Mouse (Mus musculus): ENCODE measurements around the gene Igfbp3. TPM values are rescaled to one million over a fixed set of nuclear protein-coding genes. Genes with fewer than 3 reads are reported as not detected.

The Igfbp3 gene
- polyA plus RNA-seq, 1 experiment, result 1.8 TPM

- H3K4me3 ChIP-seq (ENCODE audit: control insufficient read depth, low read depth, low read length), result no peak overlapping the region
Observed at GRCm38 (mm10) chr11:7169645-7170044, 44.1 kb downstream of the Igfbp3 start.

GRCm38 (mm10) chr11:7164416-7164815 lies 49.3 kb downstream of the Igfbp3 start:
- Histone ChIP-seq H3K4me3 (ENCODE audit: control insufficient read depth, low read depth, low read length) (no peak overlapping the region), H3K4me1 (ENCODE audit: control insufficient read depth, insufficient read depth, low read length) (no peaks in the 10 kb centered on the region), H3K27me3 (ENCODE audit: control insufficient read depth, insufficient read depth, low read length) (no peaks in the 10 kb centered on the region), H3K36me3 (ENCODE audit: control insufficient read depth, insufficient read depth, low read length) (no peaks in the 10 kb centered on the region), H3K27ac (ENCODE audit: control insufficient read depth, insufficient read depth, low read depth, low read length) (no peak overlapping the region)
- TF ChIP-seq POLR2A (IDR thresholded peaks at IDR 0.05; ENCODE audit: control insufficient read depth, low read depth, low read length), result no peak
- TF ChIP-seq CTCF (IDR thresholded peaks at IDR 0.05; ENCODE audit: control insufficient read depth, insufficient read depth, insufficient replicate concordance, low read depth, low read length), result no peak

More at GRCm38 (mm10) chr11:7169645-7170044, 44.1 kb downstream of the Igfbp3 start:
- TF ChIP-seq POLR2A (IDR thresholded peaks at IDR 0.05; ENCODE audit: control insufficient read depth, low read depth, low read length) (no peak), CTCF (IDR thresholded peaks at IDR 0.05; ENCODE audit: control insufficient read depth, insufficient read depth, insufficient replicate concordance, low read depth, low read length) (no peak)
- no peak overlapping the region for H3K27ac ChIP-seq (ENCODE audit: control insufficient read depth, insufficient read depth, low read depth, low read length)
- H3K4me1 ChIP-seq (ENCODE audit: control insufficient read depth, insufficient read depth, low read length), result no peaks in the 10 kb centered on the region
- no peaks in the 10 kb centered on the region for H3K36me3 ChIP-seq (ENCODE audit: control insufficient read depth, insufficient read depth, low read length)
- H3K27me3 ChIP-seq (ENCODE audit: control insufficient read depth, insufficient read depth, low read length), result no peaks in the 10 kb centered on the region

- Histone ChIP-seq H3K36me3 (ENCODE audit: control insufficient read depth, insufficient read depth, low read length) (no peaks in the 10 kb centered on the region), H3K27me3 (ENCODE audit: control insufficient read depth, insufficient read depth, low read length) (no peaks in the 10 kb centered on the region), H3K4me1 (ENCODE audit: control insufficient read depth, insufficient read depth, low read length) (no peaks in the 10 kb centered on the region), H3K27ac (ENCODE audit: control insufficient read depth, insufficient read depth, low read depth, low read length) (no peak overlapping the region), H3K4me3 (ENCODE audit: control insufficient read depth, low read depth, low read length) (no peak overlapping the region)
- 0 out of 2 replicates have a peak, but pooled peaks have one; percentile 9 for TF ChIP-seq CTCF (IDR thresholded peaks at IDR 0.05; ENCODE audit: control insufficient read depth, insufficient read depth, insufficient replicate concordance, low read depth, low read length)
- TF ChIP-seq POLR2A (IDR thresholded peaks at IDR 0.05; ENCODE audit: control insufficient read depth, low read depth, low read length), result no peak
Observed at GRCm38 (mm10) chr11:7161502-7162174, 52.1 kb downstream of the Igfbp3 start.

GRCm38 (mm10) chr11:7160637-7161101 lies 53.1 kb downstream of the Igfbp3 start:
- H3K27ac ChIP-seq (ENCODE audit: control insufficient read depth, insufficient read depth, low read depth, low read length), result no peak overlapping the region
- TF ChIP-seq POLR2A (IDR thresholded peaks at IDR 0.05; ENCODE audit: control insufficient read depth, low read depth, low read length) (no peak), CTCF (IDR thresholded peaks at IDR 0.05; ENCODE audit: control insufficient read depth, insufficient read depth, insufficient replicate concordance, low read depth, low read length) (no peak)
- no peak overlapping the region for H3K4me3 ChIP-seq (ENCODE audit: control insufficient read depth, low read depth, low read length)
- H3K27me3 ChIP-seq (ENCODE audit: control insufficient read depth, insufficient read depth, low read length), result no peaks in the 10 kb centered on the region
- no peaks in the 10 kb centered on the region for H3K4me1 ChIP-seq (ENCODE audit: control insufficient read depth, insufficient read depth, low read length)
- no peaks in the 10 kb centered on the region for H3K36me3 ChIP-seq (ENCODE audit: control insufficient read depth, insufficient read depth, low read length)

GRCm38 (mm10) chr11:7160146-7160545 lies 53.6 kb downstream of the Igfbp3 start:
- Histone ChIP-seq H3K36me3 (ENCODE audit: control insufficient read depth, insufficient read depth, low read length) (no peaks in the 10 kb centered on the region), H3K27ac (ENCODE audit: control insufficient read depth, insufficient read depth, low read depth, low read length) (no peak overlapping the region), H3K27me3 (ENCODE audit: control insufficient read depth, insufficient read depth, low read length) (no peaks in the 10 kb centered on the region), H3K4me1 (ENCODE audit: control insufficient read depth, insufficient read depth, low read length) (no peaks in the 10 kb centered on the region), H3K4me3 (ENCODE audit: control insufficient read depth, low read depth, low read length) (no peak overlapping the region)
- TF ChIP-seq CTCF (IDR thresholded peaks at IDR 0.05; ENCODE audit: control insufficient read depth, insufficient read depth, insufficient replicate concordance, low read depth, low read length), result no peak
- TF ChIP-seq POLR2A (IDR thresholded peaks at IDR 0.05; ENCODE audit: control insufficient read depth, low read depth, low read length), result no peak

GRCm38 (mm10) chr11:7158196-7158595 lies 55.5 kb downstream of the Igfbp3 start:
- Histone ChIP-seq H3K27ac (ENCODE audit: control insufficient read depth, insufficient read depth, low read depth, low read length) (no peak overlapping the region), H3K4me1 (ENCODE audit: control insufficient read depth, insufficient read depth, low read length) (no peaks in the 10 kb centered on the region), H3K27me3 (ENCODE audit: control insufficient read depth, insufficient read depth, low read length) (no peaks in the 10 kb centered on the region), H3K36me3 (ENCODE audit: control insufficient read depth, insufficient read depth, low read length) (no peaks in the 10 kb centered on the region), H3K4me3 (ENCODE audit: control insufficient read depth, low read depth, low read length) (no peak overlapping the region)
- no peak for TF ChIP-seq CTCF (IDR thresholded peaks at IDR 0.05; ENCODE audit: control insufficient read depth, insufficient read depth, insufficient replicate concordance, low read depth, low read length)
- TF ChIP-seq POLR2A (IDR thresholded peaks at IDR 0.05; ENCODE audit: control insufficient read depth, low read depth, low read length), result no peak

GRCm38 (mm10) chr11:7156427-7156826 lies 57.3 kb downstream of the Igfbp3 start:
- H3K36me3 ChIP-seq (ENCODE audit: control insufficient read depth, insufficient read depth, low read length), result no peaks in the 10 kb centered on the region
- no peak for TF ChIP-seq POLR2A (IDR thresholded peaks at IDR 0.05; ENCODE audit: control insufficient read depth, low read depth, low read length)
- no peak for TF ChIP-seq CTCF (IDR thresholded peaks at IDR 0.05; ENCODE audit: control insufficient read depth, insufficient read depth, insufficient replicate concordance, low read depth, low read length)
- no peaks in the 10 kb centered on the region for H3K4me1 ChIP-seq (ENCODE audit: control insufficient read depth, insufficient read depth, low read length)
- no peak overlapping the region for H3K4me3 ChIP-seq (ENCODE audit: control insufficient read depth, low read depth, low read length)
- no peak overlapping the region for H3K27ac ChIP-seq (ENCODE audit: control insufficient read depth, insufficient read depth, low read depth, low read length)
- H3K27me3 ChIP-seq (ENCODE audit: control insufficient read depth, insufficient read depth, low read length), result no peaks in the 10 kb centered on the region

Other genes starting within 250 kb of the Igfbp3 start
- gene Adcy1, start 150.4 kb downstream of the Igfbp3 start, polyA plus RNA-seq (2012; rRNA removed), result 0.47 and 0.61 TPM in 2 replicates
- 0.10 TPM in 1 of 2 replicates, not detected in the other for gene Gm11985, start 25.4 kb downstream of the Igfbp3 start, polyA plus RNA-seq (2012; rRNA removed)
- gene Igfbp1, start 16.1 kb downstream of the Igfbp3 start, polyA plus RNA-seq (2012; rRNA removed), result 0.06 TPM in 2 replicates